Mouse (Mus musculus) gastrocnemius, adult 2 months (tissue): ENCODE results near the gene Asrgl1. TPM values are rescaled to one million over a fixed set of nuclear protein-coding genes. Genes with fewer than 3 reads are reported as not detected.

Experiments
- DNase-seq: peaks from one replicate; pipeline ENCODE4 v3.0.0; 2022
- H3K27ac ChIP-seq: fragments of 200-600 bp; 2 replicates; pipeline ENCODE4 v1.8.1; 2022; ENCODE audit warnings: mild to moderate bottlenecking
- H3K4me3 ChIP-seq: fragments of 200-600 bp; 2 replicates; pipeline ENCODE4 v1.8.1; 2022; ENCODE audit warnings: mild to moderate bottlenecking, moderate library complexity
- CTCF ChIP-seq: fragments of 200-600 bp; IDR thresholded peaks from 2 replicates; pipeline ENCODE4 v1.8.1; 2022; ENCODE audit warnings: antibody characterized with exemption, mild to moderate bottlenecking, moderate library complexity
- intact Hi-C: fragments of 180-260 bp; cut with DNase I; formaldehyde crosslinking; loops from one replicate; pipeline ENCODE4 v1.15.1; 2025
- total RNA-seq, 2 experiments: library from RNA; stranded (reverse); gene quantifications; 2 replicates each; pipeline ENCODE4 v1.2.3; 2021

The Asrgl1 gene
- total RNA-seq, 2 experiments from 2014 or later, result 29.3 to 32.8 TPM

- H3K4me3 ChIP-seq, result no peak overlapping the region
- no peak overlapping the region for H3K27ac ChIP-seq
- TF ChIP-seq CTCF, result no peak
- intact Hi-C loops, result no loop called here
- no peak for DNase-seq
These were observed 15.6 kb downstream of the Asrgl1 start for GRCm38 (mm10) chr19:9119655-9120425.

GRCm38 (mm10) chr19:9117275-9117674, 18.2 kb downstream of the Asrgl1 start:
- intact Hi-C loops, result no loop called here
- Histone ChIP-seq H3K27ac (peak overlapping the region; percentile 88), H3K4me3 (peak overlapping the region; percentile 38)
- no peak for TF ChIP-seq CTCF
- DNase-seq, result peak; percentile 55

- DNase-seq, result no peak
- no peak overlapping the region for H3K4me3 ChIP-seq
- H3K27ac ChIP-seq, result peak overlapping the region; percentile 88; the same call in 1 of the 2 replicates
- intact Hi-C loops, result no loop called here
- TF ChIP-seq CTCF, result no peak
These were observed 19.2 kb downstream of the Asrgl1 start for GRCm38 (mm10) chr19:9116268-9116667.

GRCm38 (mm10) chr19:9112043-9112442, 23.4 kb downstream of the Asrgl1 start:
- peak; percentile 85 for DNase-seq
- peak overlapping the region; percentile 90 for H3K27ac ChIP-seq
- peak overlapping the region; percentile 14 for H3K4me3 ChIP-seq
- intact Hi-C loops, result no loop called here
- TF ChIP-seq CTCF, result no peak

GRCm38 (mm10) chr19:9110182-9110869, 25.1 kb downstream of the Asrgl1 start:
- no peak for DNase-seq
- peak; percentile 91 for TF ChIP-seq CTCF
- intact Hi-C loops, result loop anchor here (1.0 to 2.0 kb wide), 2 partner anchors 252 to 266 kb away; no protein-coding TSS in a partner anchor
- H3K4me3 ChIP-seq, result no peak overlapping the region
- peak overlapping the region; percentile 63 for H3K27ac ChIP-seq

- Histone ChIP-seq H3K4me3 (no peak overlapping the region), H3K27ac (no peak overlapping the region)
- intact Hi-C loops, result loop anchor here (10.0 kb wide), 1 partner anchor 394 kb away; no protein-coding TSS in a partner anchor
- DNase-seq, result no peak
- TF ChIP-seq CTCF, result no peak; the same call in 1 of the 2 replicates
These were observed 26.9 kb downstream of the Asrgl1 start for GRCm38 (mm10) chr19:9108536-9108935.

GRCm38 (mm10) chr19:9107379-9107755, 28.1 kb downstream of the Asrgl1 start:
- peak overlapping the region; percentile 80 for H3K27ac ChIP-seq
- no peak for TF ChIP-seq CTCF
- intact Hi-C loops, result loop anchor here (10.0 kb wide), 1 partner anchor 393 kb away; no protein-coding TSS in a partner anchor
- no peak overlapping the region for H3K4me3 ChIP-seq
- peak; percentile 35 for DNase-seq

GRCm38 (mm10) chr19:9106751-9107378, 28.6 kb downstream of the Asrgl1 start:
- Histone ChIP-seq H3K4me3 (peak overlapping the region; percentile 7; the same call in 1 of the 2 replicates), H3K27ac (peak overlapping the region; percentile 80)
- TF ChIP-seq CTCF, result no peak
- DNase-seq, result peak; percentile 47
- intact Hi-C loops, result loop anchor here (10.0 kb wide), 1 partner anchor 392 kb away; no protein-coding TSS in a partner anchor

GRCm38 (mm10) chr19:9106096-9106495, 29.3 kb downstream of the Asrgl1 start:
- peak overlapping the region; percentile 80 for H3K27ac ChIP-seq
- no peak for TF ChIP-seq CTCF
- intact Hi-C loops, result loop anchor here (10.0 kb wide), 1 partner anchor 391 kb away; no protein-coding TSS in a partner anchor
- DNase-seq, result peak; percentile 59
- no peak overlapping the region for H3K4me3 ChIP-seq

- intact Hi-C loops, result loop anchor here (10.0 kb wide), 1 partner anchor 390 kb away; no protein-coding TSS in a partner anchor
- Histone ChIP-seq H3K27ac (peak overlapping the region; percentile 80), H3K4me3 (no peak overlapping the region)
- no peak for TF ChIP-seq CTCF
- peak; percentile 80 for DNase-seq
These were observed 30.2 kb downstream of the Asrgl1 start for GRCm38 (mm10) chr19:9105101-9105685.

- no peak overlapping the region for H3K4me3 ChIP-seq
- TF ChIP-seq CTCF, result no peak
- intact Hi-C loops, result loop anchor here (10.0 kb wide), 1 partner anchor 389 kb away; no protein-coding TSS in a partner anchor
- peak overlapping the region; percentile 80 for H3K27ac ChIP-seq
- DNase-seq, result peak; percentile 20
These were observed 31.4 kb downstream of the Asrgl1 start for GRCm38 (mm10) chr19:9103986-9104385.

GRCm38 (mm10) chr19:9101062-9101457, 34.4 kb downstream of the Asrgl1 start:
- intact Hi-C loops, result loop anchor here (10.0 kb wide), 1 partner anchor 386 kb away; no protein-coding TSS in a partner anchor
- DNase-seq, result no peak
- no peak overlapping the region for H3K4me3 ChIP-seq
- no peak for TF ChIP-seq CTCF
- no peak overlapping the region for H3K27ac ChIP-seq
